Mouse (Mus musculus): ENCODE data around the gene Sept4. TPM values are rescaled to one million over a fixed set of nuclear protein-coding genes. Genes with fewer than 3 reads are reported as not detected.

The Sept4 gene
- polyA plus RNA-seq, 2 experiments from 2014 or later: 0.49 to 2.5 TPM

DNA sequence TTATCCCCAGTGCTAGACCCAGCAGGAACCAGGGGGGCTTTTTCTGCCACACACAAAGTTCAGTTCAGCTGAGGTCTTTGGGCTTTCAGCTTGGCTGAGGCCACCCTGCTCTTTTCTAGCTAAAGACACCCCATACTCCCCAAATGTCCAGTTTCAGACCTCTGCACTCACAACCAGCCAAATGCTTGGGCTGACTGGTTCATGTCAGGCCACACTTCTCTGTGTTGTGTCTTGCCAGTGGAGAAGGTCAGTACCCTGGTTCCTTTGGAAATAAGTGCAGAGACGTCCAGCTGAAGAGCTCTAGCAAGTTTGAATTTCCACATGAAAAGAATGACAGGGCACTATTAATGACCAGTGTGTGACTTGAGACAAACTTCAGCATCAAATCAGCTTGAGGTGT lies 11.0 kb downstream of the Sept4 start:
- ATAC-seq: no peak

DNA sequence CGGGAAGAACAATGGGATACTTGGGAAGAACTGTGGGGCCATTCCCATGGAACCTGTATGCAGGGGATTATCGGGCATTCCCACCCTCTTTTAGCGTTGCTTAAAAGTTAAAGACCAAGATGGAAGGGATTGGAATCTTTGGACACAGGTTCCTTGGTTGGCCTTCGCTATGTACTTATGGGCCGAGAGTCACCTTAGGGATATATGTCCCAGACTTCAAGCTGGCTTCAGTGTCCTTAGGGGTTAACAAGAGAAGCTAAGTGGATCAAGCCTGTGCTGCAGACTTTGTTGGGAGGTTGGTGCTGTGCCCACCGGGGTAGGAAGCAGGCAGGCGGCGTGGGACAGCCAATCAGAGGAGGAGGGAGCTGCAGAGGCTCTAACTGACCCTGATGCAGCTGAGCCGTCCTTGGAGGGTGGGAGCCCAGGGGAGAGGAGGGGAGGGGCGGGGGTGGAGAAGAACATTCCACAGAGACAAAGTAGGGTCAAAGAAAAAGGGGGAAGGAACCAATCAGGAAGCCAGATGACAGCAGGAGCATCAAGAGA lies 11.9 kb downstream of the Sept4 start:
- no peak for ATAC-seq

DNA sequence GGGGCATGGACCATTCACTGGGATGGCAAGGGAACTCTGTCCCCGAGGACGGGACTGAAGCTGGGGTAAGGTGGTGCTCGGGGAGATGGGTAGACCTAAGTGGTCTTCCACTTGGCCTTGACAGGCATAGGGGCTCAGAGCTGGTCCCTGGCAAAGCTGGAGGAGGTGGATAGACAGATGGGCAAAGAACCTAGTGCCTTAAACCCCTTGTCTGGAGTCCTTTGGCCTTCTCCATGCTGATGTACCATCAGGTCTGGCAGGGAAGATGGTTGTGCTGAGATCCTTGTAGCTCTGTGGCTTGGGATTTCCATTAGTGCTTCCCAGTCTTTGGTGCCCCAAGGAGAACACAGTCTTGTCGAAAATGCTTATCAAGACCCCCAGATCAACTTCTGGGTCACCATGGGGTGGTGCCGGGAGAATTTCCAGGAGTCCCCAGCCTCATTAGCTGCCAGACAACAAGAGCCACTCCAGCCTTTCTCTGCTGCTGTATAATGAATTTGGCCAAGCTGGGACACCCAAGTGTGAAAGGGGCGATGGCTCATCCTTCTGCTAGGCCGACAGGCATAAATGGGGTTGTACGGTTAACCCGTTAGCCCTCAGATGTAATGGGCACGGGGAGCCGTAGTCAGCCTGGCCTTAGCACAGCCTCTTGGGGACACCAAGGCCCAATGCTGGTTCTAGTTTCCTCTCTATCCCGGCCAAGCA lies 12.6 kb downstream of the Sept4 start:
- no peak for ATAC-seq

DNA sequence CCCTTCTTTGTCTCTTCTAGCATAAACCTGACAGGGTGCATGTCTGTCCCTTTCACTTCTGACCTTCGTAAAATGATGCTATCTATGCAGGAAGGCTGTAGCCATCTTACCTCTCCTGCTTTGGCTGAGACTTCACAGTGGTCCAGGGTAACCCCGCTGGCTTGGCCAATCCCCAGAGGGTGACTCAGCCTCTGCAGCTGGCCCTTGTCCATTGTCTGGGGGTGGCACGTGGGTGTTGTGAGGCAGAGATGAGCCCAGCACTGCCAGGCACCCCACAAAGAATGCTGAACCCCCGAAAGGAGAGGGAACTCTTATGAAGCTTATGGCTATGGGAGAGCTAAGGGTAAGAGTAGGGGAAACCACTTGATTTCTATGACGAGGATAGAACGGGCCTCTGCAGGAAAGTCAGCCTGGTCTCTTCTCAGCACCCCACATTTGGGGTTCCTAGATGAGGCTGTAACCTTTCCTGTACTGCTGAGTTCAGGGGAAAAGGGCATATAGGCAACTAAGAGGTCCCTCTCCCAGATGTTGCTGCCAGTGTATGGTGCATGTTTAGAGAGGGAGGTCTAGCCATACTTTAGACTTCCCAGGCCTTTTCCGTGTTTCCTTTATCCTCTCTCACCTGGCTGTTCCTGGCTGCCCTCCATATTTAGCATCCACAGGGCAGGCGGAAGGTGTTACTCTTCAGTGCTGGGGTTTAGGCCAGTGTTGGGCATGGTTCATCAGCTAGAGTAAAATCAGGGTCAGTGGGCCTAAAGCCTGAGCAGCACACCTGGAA lies 13.4 kb downstream of the Sept4 start:
- no peak for ATAC-seq

DNA sequence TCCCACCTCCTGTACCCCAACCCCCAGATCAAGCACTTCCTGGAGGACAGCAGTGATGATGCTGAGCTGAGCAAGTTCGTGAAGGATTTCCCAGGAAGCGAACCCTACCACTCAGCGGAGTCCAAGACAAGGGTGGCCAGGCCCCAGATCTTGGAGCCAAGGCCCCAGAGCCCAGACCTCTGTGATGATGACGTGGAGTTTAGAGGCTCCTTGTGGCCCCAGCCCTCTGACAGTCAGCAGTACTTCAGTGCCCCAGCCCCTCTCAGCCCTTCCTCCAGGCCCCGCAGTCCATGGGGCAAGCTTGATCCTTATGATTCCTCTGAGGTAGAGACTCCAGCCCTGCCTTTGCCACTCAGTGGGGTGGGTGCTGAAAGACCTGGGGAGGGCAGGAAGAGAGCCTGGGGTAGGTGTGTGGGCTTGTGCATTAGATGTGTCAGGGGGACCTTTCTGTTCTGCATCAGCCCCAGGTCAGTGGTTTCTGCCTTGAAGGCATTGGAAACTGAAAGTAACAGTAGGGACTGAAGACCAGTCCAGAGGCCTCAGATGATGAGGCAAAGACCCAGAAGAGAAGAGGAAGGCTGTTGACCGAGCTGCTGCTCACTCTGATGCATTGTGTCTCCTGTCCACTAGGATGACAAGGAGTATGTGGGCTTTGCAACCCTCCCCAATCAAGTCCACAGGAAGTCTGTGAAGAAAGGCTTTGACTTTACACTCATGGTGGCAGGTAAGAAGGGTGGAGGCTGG lies 14.8 kb downstream of the Sept4 start:
- ATAC-seq: no peak

DNA sequence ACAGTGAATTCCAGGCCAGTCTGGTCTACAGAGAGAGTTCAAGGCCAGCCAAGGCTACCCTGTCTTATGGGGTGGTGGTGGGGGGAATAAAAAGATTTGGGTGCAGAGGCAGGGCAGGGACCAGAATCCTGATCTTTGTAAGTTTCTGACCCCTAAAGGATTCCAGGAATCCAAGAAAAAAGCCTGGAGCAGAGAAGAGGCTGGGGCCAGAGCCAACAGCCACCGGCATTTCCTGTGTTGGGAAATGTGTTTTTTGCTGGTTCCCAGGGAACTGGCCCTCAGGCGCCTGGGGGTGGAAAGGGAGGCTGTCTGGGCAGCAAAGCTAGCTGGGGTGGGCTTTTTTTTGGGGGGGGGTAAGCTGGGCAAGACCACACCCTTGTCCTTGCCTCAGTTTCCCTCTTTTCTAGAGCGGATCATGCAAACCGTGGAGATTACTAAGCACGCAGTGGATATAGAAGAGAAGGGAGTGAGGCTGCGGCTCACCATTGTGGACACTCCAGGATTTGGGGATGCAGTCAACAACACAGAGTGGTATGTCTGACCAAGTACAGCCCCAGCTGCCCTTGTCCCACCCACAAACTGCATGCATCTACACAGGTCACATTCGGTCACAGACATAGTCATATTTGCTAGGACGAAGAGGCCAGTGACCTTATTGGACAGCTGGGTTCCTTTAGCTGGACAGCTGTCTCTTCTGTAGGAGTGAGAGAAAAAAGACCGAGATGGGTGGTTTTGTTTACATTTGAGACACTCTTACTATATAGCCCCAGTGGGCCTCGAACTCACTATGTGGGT lies 16.2 kb downstream of the Sept4 start:
- no peak for ATAC-seq

DNA sequence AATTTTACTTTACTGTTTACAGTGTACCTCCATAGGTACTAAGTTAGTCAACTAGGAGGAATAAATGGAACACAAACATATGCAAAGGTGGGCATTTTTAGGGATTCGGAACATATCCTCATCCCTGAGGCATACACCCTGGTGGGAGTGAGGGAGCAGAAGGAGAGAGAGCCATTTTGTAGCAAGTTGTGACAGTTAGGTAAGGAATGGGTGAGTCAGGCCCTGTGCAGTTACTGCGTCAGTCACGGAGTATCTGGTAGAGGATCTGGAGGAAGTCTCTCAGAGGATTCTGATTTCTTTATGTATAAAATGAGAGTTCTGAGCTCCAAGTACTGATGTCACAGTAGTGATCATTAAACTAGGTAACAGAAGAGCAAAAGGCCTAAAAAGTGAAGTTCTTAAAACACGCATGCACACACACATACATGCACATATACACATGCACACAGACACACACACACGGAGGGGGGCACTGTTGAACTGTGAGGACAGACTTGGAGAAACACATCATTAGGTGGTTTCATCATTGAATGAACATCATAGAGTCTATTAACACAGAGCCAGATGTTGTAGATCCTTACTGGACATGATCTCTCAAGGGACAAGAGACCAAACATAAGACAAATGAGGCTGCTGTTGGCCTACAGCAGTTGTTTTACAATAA lies 18.6 kb downstream of the Sept4 start:
- no peak for ATAC-seq

DNA sequence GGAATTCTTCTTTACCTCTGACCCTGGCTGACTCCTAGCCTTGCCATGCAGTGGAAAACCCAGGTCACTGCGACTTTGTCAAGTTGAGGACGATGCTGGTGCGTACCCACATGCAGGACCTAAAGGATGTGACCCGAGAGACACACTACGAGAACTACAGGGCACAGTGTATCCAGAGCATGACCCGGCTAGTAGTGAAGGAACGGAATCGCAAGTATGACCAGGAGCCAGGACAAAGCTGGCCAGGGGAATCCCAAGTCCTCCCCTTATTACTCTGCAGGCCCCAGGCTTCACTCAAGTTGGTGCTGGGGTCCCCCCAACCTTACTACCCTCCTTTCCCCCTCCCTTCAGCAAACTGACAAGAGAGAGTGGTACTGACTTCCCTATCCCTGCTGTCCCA lies 20.9 kb downstream of the Sept4 start:
- ATAC-seq: no peak

DNA sequence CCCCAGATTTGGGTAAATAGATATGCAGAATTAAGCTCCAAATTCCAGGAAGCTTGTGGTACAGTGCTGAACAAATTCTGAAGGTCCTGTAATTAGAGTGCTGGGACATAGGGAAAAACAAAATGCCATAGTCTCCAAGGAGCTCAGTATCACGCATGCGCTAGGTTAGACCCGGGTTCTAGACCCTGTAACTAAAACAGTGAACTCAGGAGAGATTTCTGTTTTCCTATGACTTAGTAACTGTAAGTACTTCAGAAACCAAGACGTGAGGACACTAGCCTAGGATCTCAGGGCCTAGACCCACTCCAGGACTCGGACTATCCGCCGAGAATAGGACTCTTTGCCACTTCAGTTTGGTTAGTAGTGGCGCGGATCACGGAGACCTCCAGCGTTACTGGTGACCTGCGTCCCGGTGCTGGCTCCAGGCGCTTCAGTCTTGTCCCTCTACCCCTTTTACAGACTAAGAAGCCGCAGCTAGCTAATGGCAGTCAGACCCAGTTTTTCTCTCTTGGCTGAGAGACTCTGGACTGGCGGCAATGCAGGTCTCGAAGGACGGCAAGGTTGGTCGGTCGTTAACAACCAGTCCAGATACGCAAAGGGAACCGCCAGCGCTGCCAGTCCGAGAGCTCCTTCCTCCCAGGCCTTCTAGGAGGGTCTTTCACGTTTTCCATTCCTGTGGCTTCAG lies 22.3 kb downstream of the Sept4 start:
- no peak for ATAC-seq

DNA sequence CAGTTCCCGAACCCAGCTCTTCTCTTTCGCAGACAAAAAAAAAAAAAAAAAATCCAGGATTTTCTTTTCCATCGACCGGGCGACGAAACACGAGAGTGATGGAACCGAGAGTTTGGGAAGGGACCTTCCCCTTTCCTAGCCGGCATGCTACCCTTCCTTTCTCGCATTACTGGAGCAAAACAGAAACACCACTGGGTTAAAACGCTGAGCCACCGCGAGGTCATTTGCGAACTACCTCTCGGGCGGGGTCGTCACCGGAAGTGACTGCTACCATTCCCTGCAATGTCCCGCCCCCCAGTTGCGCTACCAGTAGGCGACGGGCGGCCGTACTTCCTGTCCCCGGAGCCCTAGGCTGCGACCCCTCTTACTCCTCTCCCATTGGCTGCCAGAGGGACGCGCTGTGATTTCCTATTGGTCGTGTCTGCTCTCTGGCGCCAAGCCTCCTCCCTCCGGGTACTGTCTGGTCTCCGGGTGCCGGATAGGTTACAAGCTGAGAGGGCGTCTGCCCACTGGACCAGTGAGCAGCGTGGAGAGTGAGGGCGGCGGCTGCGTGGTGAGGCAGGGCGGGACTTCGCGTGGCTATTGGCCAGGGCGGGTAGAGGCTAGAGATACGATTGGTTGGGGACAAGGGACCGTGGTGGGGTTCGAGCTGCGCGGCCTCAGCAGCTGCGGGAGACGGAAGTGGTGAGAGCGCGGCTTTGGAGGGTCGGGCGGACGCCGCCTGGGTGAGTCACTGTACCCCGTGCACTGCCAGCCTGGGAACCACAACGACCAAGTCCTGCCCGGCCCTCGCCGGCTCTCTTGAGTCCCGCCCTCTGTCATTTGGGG lies 23.0 kb downstream of the Sept4 start, which contains the start of gene Mtmr4:
Gene Mtmr4, plus strand, starts transcription at position 637 of the 828 bp plus-strand sequence.
- ATAC-seq: peak; percentile 91

DNA sequence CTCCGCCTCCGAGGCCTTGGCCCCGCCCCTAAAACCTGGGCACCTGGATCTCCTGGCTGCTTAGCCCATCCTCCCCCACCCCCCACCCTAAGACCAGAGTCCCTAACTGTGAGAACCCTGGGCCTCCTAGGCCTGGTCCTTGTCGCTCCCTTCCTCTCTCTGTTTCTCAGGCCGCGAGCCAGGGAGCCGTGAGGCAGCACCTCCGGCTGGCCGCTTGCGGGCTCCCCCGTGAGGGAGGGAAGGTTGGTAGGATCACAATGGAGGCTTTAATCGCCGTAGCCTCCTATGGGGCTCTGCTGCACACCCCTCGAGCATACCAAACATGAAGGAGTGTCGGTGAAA lies 23.6 kb downstream of the Sept4 start:
- ATAC-seq: no peak

DNA sequence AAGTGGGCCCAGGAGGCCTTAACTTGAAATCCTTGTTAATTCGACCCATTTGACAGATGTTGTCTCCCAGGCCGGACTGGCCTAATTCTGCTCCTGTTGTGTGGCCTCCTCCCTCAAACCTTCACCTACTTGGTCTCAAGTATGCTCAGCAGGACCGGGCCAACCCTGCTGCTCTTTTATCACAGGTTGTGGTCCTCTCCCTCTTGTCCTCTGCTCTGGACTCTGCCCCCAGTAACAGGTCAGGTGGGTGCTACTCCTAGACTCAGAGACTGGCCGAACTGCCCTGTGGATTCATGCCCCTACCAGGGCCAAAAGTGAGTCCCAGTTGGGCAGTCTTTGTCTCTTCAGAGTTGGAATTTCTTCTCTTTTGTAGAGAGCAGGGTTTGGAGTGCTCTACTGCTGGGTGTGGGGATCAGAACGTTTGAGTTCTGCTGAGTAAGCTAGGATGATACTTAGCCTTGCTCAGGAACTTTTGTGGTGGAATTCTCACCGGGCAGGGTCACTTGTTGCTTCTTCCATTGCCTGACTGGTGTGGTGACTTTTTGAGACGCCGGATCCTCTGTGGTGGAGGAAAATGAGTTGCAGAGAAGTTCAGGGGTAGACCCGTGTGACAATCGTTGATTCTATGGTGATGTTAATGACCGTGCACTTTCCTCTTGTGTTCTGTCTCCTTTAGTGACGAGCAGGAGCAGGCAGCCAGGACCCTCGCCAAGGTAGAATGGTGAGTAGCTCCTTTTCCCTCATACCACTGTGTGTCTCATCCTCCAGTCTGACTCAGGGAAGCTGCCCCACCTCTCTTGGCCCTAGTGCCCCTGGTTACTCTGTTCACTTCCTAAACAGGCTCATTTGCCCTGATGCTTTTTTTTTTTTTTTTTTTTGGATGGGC lies 24.3 kb downstream of the Sept4 start:
- no peak for ATAC-seq

DNA sequence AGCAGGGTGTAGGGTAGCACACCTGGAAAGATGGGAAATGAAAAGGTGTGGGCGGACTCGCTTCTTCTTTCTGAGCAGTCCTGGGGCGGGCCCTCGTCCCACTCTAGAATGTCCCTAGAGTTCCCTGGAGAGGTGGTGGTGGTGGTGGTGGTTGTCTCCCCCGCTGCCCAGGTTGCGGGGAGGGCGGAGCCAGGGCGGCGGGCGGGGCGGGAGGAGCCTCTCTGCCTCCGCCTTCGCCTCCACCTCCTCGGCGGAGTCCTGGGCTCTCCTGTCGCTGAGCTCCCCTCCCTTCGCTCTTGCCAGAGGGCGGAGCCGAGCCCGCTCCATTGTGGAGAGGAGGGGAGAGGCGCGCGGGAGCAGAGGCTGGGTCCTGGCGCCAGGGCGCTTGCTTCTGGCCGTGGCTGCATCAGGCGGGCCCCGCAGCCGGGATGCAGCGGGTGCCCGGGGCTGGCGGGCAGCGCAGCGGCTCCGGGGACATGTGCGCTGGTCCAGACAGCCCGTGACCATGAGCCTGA lies 26.7 kb downstream of the Sept4 start:
- ATAC-seq: peak; percentile 8

DNA sequence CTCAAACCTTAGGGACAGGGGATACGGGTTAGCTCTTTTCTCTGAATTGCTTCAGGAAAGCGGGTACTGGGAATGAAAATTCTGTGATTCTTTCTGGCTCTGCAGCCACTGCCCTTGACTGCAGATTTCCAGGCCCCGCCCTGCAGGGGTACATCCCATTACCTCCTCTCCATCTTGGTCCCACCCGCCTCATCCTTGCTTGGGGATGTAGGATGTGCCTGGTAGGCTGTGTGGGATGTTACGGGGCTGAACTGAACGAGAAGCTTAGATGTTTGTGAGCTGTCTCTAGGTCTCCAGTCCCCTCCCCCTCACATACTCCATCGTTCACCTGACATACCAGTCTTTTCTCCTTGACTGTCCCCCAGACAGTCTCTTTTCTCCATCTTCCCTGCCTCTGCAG lies 27.3 kb downstream of the Sept4 start:
- no peak for ATAC-seq

DNA sequence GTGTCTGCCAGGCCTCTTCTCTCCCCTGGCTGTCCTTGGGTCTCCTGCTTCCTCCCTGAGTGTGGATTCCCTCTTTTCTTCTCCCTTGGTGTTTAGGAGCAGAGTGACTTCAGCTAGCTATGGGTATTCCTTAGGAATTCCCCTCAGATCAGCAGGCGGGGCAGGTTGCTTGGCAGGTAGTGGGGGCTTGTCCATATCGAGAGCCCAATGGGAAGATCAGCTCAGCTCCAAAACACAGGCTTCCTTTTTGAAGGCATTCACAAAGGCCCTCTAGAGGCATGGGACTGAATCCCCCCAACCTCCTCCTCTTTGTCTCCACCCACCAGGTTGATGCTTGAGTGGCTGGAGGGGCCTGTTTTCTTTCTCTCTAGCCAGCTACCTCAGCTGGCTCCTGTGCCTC lies 27.8 kb downstream of the Sept4 start:
- ATAC-seq: no peak

DNA sequence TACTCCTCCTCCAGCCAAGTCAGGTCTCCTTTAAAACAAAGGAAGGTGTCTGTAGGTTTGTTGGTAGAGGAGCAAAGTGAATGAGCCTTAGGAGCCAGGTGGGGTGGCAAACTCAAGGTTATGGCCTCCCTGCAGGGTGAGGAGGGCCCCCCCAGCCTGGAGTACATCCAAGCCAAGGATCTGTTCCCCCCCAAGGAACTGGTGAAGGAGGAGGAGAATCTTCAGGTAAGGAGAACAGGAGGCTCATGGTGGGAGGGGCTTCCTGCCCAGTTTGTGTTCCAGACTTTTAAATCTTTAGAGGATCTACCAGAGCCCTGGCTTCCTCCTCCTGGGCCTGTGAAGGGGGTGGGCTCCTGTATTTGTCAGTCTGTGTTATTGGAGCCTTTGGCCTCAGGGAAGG lies 28.4 kb downstream of the Sept4 start:
- ATAC-seq: no peak

DNA sequence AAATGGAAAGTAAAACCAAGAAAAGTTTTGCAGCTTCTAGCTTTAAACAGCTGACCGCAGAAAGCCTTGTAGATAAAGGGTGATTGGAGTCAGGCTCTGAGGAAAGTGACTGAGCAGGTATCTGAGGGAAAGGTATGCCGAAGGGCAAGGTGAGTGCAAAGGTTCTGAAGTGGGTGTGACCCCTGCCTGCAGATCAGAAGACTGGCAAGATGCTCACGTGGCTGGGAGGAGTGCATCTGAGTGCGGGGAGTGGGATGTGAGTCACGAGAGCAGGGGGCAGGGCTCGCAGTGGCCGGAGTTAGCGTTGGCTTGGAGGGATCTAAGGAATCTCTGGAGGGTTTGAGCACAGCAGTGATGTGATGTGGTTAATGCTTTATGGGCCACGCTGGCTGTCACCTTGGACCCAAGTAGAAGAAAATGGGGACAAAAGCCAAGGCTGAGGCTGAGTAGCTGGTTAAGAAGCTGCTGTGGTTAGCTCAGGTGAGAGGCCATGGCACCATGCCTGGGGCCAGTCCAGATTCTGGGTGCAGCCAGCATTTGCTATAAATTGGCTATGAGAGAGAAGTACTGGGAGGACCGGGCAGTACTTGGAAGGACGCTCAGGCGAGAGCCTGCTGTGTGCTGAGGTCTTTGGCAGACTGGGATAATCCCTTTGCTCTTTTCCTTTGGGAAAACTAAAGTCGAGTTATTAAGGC lies 30.8 kb downstream of the Sept4 start:
- ATAC-seq: no peak

DNA sequence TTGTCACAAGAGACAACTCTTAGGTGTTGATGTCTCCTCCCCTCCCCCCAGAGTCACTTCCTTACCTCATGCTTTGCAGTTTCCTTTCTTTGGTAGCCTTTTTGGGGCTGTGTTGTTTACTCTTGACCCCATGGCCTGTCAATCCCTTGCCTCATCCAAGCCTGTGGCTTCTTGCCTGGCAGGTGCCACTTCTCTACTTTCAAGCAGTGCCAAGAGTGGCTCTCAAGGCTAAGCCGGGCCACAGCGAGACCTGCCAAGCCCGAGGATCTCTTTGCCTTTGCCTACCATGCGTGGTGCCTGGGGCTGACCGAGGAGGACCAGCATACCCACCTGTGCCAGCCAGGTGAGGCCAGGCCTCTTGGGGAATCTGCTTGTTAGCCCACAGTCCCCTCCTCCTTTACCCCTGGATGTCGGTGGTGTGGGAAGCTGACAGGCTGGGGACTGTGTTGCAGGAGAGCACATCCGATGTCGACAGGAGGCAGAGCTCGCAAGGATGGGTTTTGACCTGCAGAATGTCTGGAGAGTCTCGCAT lies 31.7 kb downstream of the Sept4 start:
- ATAC-seq: no peak
